Mouse (Mus musculus) CH12.LX (cell line): Measurements from ENCODE around the gene Gm960. TPM values are rescaled to one million over a fixed set of nuclear protein-coding genes. Genes with fewer than 3 reads are reported as not detected.

Experiments used
- DNase-seq: peaks from one replicate; pipeline ENCODE4 v3.0.0-alpha.2; 2013; ENCODE audit errors: extremely low read depth
- H3K27ac ChIP-seq: 2 replicates; pipeline ENCODE4 v1.5.1; 2012; ENCODE audit warnings: low read depth, mild to moderate bottlenecking, control low read depth, moderate library complexity; ENCODE audit not compliant: insufficient read depth
- H3K27me3 ChIP-seq: replicated peaks from 2 replicates; pipeline ENCODE3; 2012; ENCODE audit warnings: inconsistent platforms
- H3K36me3 ChIP-seq, 2 experiments: replicated peaks in 1 of 2; 2 replicates each; pipeline versions ENCODE3 to v1.6.1; 2012; ENCODE audit warnings: inconsistent platforms in 1 of 2, low read length in 1 of 2, mild to moderate bottlenecking in 1 of 2, mixed read lengths in 1 of 2, moderate library complexity in 1 of 2; ENCODE audit not compliant: control insufficient read depth in 1 of 2, insufficient read depth in 1 of 2
- H3K4me1 ChIP-seq, 2 experiments: 2 replicates each; pipeline ENCODE4 v1.6.1; 2012; ENCODE audit warnings: inconsistent platforms in 1 of 2, moderate library complexity in 1 of 2; ENCODE audit not compliant: insufficient read depth in 2 of 2, control insufficient read depth in 1 of 2
- H3K4me2 ChIP-seq: 2 replicates; pipeline ENCODE4 v1.6.1; 2012; ENCODE audit warnings: low read depth, mild to moderate bottlenecking, control low read depth; ENCODE audit not compliant: poor library complexity, insufficient read depth, severe bottlenecking
- H3K4me3 ChIP-seq, 3 experiments: fragments of 150-350 bp in 1 of 3; sonication (generic) in 1 of 3; replicated peaks in 1 of 3; 2 replicates each; pipeline versions ENCODE3 to v1.5.1; 2011 to 2012; ENCODE audit warnings: low read depth in 2 of 3, low read length in 2 of 3, mild to moderate bottlenecking in 2 of 3, moderate library complexity in 2 of 3, control low read depth in 1 of 3, improper control_type of control experiment in 1 of 3, inconsistent platforms in 1 of 3, mixed read lengths in 1 of 3; ENCODE audit not compliant: poor library complexity in 1 of 3
- H3K79me2 ChIP-seq: replicated peaks from 2 replicates; pipeline ENCODE4 v1.6.1; 2012; ENCODE audit warnings: mild to moderate bottlenecking, moderate library complexity; ENCODE audit not compliant: control insufficient read depth, poor library complexity, insufficient read depth, severe bottlenecking; ENCODE audit errors: extremely low read depth
- H3K9ac ChIP-seq: 2 replicates; pipeline ENCODE4 v1.6.1; 2012; ENCODE audit warnings: low read depth, mild to moderate bottlenecking, control low read depth, moderate library complexity; ENCODE audit not compliant: insufficient read depth
- H3K9me3 ChIP-seq: replicated peaks from 2 replicates; pipeline ENCODE3; 2012; ENCODE audit warnings: low read length, inconsistent platforms, mixed read lengths
- CHD2 ChIP-seq: IDR thresholded peaks from 2 replicates; pipeline ENCODE4 v1.6.1; 2011; ENCODE audit warnings: low read length, improper control_type of control experiment
- ELF1 ChIP-seq: IDR thresholded peaks from 2 replicates; pipeline ENCODE4 v1.6.1; 2014; ENCODE audit warnings: low read depth, mild to moderate bottlenecking, inconsistent platforms, low read length, improper control_type of control experiment
- ETS1 ChIP-seq: conservative IDR thresholded peaks from 2 replicates; pipeline ENCODE4 v1.6.1; 2012; ENCODE audit warnings: low read depth, mild to moderate bottlenecking, inconsistent platforms, low read length, improper control_type of control experiment, moderate library complexity
- JUN ChIP-seq: IDR thresholded peaks from 2 replicates; pipeline ENCODE4 v1.6.1; 2011; ENCODE audit warnings: low read depth, mild to moderate bottlenecking, low read length, improper control_type of control experiment, moderate library complexity; ENCODE audit not compliant: insufficient read depth
- JUND ChIP-seq: conservative IDR thresholded peaks from 2 replicates; pipeline ENCODE4 v1.6.1; 2011; ENCODE audit warnings: low read depth, low read length, improper control_type of control experiment
- POLR2A ChIP-seq: IDR thresholded peaks from 2 replicates; pipeline ENCODE4 v1.6.1; 2011; ENCODE audit warnings: low read depth, mild to moderate bottlenecking, improper control_type of control experiment, low read length
- RAD21 ChIP-seq: IDR thresholded peaks from 2 replicates; pipeline ENCODE4 v1.6.1; 2011; ENCODE audit warnings: low read depth, mild to moderate bottlenecking, low read length, improper control_type of control experiment, moderate library complexity
- RCOR1 ChIP-seq: conservative IDR thresholded peaks from 2 replicates; pipeline ENCODE4 v1.6.1; 2012; ENCODE audit warnings: low read depth, mild to moderate bottlenecking, inconsistent platforms, low read length, improper control_type of control experiment
- SIN3A ChIP-seq: IDR thresholded peaks from 2 replicates; pipeline ENCODE4 v1.6.1; 2012; ENCODE audit warnings: low read length, improper control_type of control experiment, inconsistent platforms
- TBP ChIP-seq: conservative IDR thresholded peaks from 2 replicates; pipeline ENCODE4 v1.6.1; 2011; ENCODE audit warnings: low read depth, low read length, improper control_type of control experiment
- TCF12 ChIP-seq: IDR thresholded peaks from 2 replicates; pipeline ENCODE4 v1.6.1; 2014; ENCODE audit warnings: low read depth, mild to moderate bottlenecking, inconsistent platforms, low read length, improper control_type of control experiment
- USF2 ChIP-seq: conservative IDR thresholded peaks from 2 replicates; pipeline ENCODE4 v1.6.1; 2011; ENCODE audit warnings: low read depth, low read length, improper control_type of control experiment
- ZKSCAN1 ChIP-seq: IDR thresholded peaks from 2 replicates; pipeline ENCODE4 v1.6.1; 2012; ENCODE audit warnings: low read depth, inconsistent platforms, low read length, improper control_type of control experiment, borderline replicate concordance
- ZMIZ1 ChIP-seq: IDR thresholded peaks from 2 replicates; pipeline ENCODE4 v1.6.1; 2012; ENCODE audit warnings: low read depth, mild to moderate bottlenecking, inconsistent platforms, low read length, improper control_type of control experiment
- ZNF384 ChIP-seq: IDR thresholded peaks from 2 replicates; pipeline ENCODE4 v1.6.1; 2012; ENCODE audit warnings: low read depth, low read length, improper control_type of control experiment, inconsistent platforms
- dilution Hi-C: fragments of 300-500 bp; cut with MboI; formaldehyde crosslinking; loops from 2 replicates; pipeline ENCODE4 v1.14.3; 2020; ENCODE audit warnings: low sequenced_read_pairs; ENCODE audit not compliant: extremely low pct_unique_long_range_greater_than_20kb, extremely low pct_ligation_motif_present
- in situ Hi-C: fragments of 300-500 bp; cut with MboI; formaldehyde crosslinking; loops from 3 replicates; pipeline ENCODE4 v1.14.3; 2019; ENCODE audit warnings: low sequenced_read_pairs, low pct_ligation_motif_present, low pct_unique_long_range_greater_than_20kb, mixed read lengths
- polyA plus RNA-seq: library from polyadenylated mRNA; unstranded; fragments of >175 nt; gene quantifications from 2 replicates; pipeline ENCODE4 v1.2.1, GENCODE M21; 2012; ENCODE audit warnings: low read depth; ENCODE audit not compliant: insufficient read length
- total RNA-seq, 2 experiments: library from RNA; depleted of rRNA; stranded (reverse); fragments of 300-350 nt in 1 of 2; fragments of >200 nt in 1 of 2; gene quantifications; 2 replicates each; pipeline ENCODE4 v1.2.3; 2012 to 2014

Gm960 gene
- total and polyA plus RNA-seq, 3 experiments = 0.38 TPM; not detected in 2

DNA sequence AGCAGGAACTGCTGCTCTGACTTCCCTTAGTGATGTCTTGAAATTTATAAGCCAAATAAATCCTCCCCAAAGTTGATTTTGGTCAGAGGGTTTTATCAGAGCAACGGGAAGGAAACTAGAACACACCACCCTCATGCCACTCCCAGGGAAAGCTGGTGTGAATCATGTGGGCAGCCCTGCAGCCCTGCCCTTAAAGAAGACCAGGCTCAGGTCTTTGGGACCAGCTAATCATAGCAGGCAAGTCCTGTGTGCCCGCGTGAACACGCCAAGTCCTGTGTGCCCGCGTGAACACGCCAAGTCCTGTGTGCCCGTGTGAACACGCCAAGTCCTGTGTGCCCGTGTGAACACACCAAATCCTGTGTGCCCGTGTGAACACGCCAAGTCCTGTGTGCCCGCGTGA lies 18.3 kb upstream of the Gm960 start:
- no peaks in the 10 kb centered on the region for H3K36me3 ChIP-seq

DNA sequence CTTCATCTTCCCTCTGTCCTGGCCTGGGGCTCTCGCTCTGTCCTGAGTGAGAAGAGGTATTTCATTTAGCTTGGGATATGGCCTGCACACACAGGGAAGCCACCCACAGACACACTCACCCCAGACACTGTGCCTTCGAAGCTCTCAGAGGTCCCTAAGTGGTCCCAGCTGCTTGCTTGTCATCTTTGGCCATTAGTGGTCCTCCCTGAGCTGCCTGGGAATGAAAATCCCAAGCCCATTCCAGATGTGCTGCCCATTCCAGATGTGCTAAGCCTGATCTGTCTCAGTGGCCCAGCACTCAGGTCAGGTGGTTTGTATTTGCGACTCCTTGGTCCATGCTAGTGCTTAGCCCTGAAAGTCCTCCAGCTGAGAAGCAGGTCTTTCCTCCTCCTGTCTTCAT lies 15.4 kb upstream of the Gm960 start:
- Histone ChIP-seq H3K9ac (no peak overlapping the region), H3K27me3 (peaks cover 1% of the 10 kb centered on the region), H3K4me1 (no peaks in the 10 kb centered on the region), H3K27ac (no peak overlapping the region), H3K9me3 (peaks cover 10% of the 10 kb centered on the region), H3K4me3 (no peak overlapping the region), H3K4me2 (no peak overlapping the region), H3K36me3 (no peaks in the 10 kb centered on the region), H3K79me2 (no peaks in the 10 kb centered on the region)
- TF ChIP-seq TCF12 = no peak
- no peak for TF ChIP-seq ZNF384
- no peak for TF ChIP-seq CHD2
- no peak for TF ChIP-seq ETS1
- dilution Hi-C loops = no loop called here
- DNase-seq = no peak
- in situ Hi-C loops = no loop called here

More for the DNA sequence above, 18.3 kb upstream of the Gm960 start:
- TF ChIP-seq ZNF384 (no peak), CHD2 (no peak), JUN (no peak), ZMIZ1 (no peak), ZKSCAN1 (no peak), POLR2A (no peak), USF2 (no peak), SIN3A (no peak), TBP (no peak), JUND (no peak), RAD21 (no peak), ELF1 (no peak), RCOR1 (no peak)
- Histone ChIP-seq H3K4me1 (peaks cover 0 to 6% of the 10 kb centered on the region in 2 experiments; a peak in 2 of 4 replicates), H3K79me2 (no peaks in the 10 kb centered on the region), H3K9me3 (peaks cover 6% of the 10 kb centered on the region), H3K27ac (no peak overlapping the region), H3K4me3 (no peak overlapping the region), H3K27me3 (peaks cover 6% of the 10 kb centered on the region), H3K4me2 (no peak overlapping the region), H3K9ac (no peak overlapping the region)
- no peak for DNase-seq
- dilution Hi-C loops = no loop called here
- in situ Hi-C loops = no loop called here
